Mouse (Mus musculus) splenic B cell, adult 2 months (primary cell): Measurements from ENCODE around the gene Nhej1.

Experiments used
- DNase-seq: peaks from one replicate; pipeline ENCODE4 v3.0.0-alpha.2; 2011; ENCODE audit warnings: low read depth, low spot score
- H3K27me3 ChIP-seq: 2 replicates; pipeline ENCODE4 v1.6.1; 2012; ENCODE audit warnings: mild to moderate bottlenecking, low read length, moderate library complexity, mixed read lengths; ENCODE audit not compliant: control insufficient read depth, poor library complexity, insufficient read depth, severe bottlenecking
- H3K36me3 ChIP-seq: 2 replicates; pipeline ENCODE4 v1.6.1; 2012; ENCODE audit warnings: mild to moderate bottlenecking, low read length, moderate library complexity, mixed read lengths; ENCODE audit not compliant: control insufficient read depth, poor library complexity, insufficient read depth, severe bottlenecking

Nhej1 gene

DNA sequence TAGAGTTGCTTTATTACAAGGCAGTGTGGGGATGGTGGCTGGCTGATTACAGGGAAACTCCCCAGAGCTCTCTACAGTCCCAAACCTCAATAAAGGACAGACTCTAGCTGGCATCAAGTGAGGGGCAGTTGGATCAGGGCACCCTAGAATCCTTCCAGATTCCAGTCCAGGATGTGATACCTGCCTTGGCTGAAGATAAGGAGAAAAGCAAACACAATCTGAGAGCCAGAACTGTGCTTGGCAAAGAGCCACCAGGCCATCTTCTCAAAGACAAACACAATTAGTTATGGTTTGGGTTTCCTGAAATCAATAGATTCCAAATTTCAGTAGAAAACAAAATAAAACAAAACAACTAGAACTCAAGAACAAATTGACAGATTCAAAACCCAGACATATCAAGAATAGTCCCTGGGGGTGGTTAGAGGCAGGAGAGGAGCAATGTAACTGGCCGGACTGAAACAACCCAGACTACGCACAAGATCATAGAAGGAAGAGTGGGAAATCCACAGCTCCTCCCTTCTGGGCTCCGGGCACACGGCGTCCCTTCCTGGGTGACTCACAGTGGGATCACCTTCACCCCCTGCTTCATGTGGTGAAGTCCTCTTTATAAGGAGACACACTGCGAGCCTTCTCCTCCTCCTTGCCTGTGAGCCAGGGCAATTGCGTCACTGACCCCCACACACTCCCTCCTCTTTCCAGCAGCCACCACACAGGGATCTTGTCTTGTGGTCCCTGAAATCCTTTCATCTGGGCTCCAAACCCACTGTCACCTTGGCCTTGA is 100.4 kb downstream of the Nhej1 start:
- DNase-seq, result no peak
- H3K27me3 ChIP-seq, result no peaks in the 10 kb centered on the region
- H3K36me3 ChIP-seq, result no peaks in the 10 kb centered on the region

DNA sequence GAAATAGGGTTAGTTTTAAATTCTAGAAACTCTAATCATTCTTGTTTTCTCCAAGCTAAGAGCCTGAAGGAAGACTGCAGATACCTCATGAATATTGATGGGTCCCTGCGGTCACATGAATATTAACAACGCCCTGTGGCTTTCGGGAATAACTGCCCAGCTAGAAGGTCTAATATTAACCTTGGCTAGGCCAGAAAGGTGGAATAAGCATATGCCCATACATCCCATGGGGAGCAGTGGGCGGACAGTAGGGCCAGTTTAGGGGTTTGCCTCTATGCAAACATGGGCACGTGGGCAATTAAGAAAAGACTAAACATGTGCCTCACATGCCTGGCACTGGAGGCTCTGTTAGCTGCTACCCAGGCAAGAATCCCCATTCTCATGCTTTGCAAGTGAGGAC is 102.8 kb downstream of the Nhej1 start:
- no peak for DNase-seq
- Histone ChIP-seq H3K27me3 (no peaks in the 10 kb centered on the region), H3K36me3 (no peaks in the 10 kb centered on the region)

DNA sequence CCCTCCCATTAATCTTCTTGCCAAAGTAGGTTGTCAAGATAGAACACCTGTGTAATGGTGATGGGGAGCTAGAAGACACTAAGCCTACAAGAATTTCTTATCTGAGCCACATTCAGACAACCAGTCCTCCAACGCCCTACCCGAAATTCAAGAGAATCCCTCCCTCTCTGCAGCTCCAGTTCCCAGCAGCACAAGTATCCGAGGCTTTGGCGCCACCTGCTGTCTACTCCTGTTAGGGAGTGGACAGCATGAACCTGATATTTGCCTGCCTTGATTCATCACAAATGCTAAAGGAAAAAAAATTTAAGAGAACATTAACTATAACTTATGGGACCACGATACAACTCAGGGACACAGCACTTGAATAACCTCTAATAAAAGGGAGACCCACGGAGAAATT is 108.2 kb downstream of the Nhej1 start:
- DNase-seq, result peak; percentile 70

DNA sequence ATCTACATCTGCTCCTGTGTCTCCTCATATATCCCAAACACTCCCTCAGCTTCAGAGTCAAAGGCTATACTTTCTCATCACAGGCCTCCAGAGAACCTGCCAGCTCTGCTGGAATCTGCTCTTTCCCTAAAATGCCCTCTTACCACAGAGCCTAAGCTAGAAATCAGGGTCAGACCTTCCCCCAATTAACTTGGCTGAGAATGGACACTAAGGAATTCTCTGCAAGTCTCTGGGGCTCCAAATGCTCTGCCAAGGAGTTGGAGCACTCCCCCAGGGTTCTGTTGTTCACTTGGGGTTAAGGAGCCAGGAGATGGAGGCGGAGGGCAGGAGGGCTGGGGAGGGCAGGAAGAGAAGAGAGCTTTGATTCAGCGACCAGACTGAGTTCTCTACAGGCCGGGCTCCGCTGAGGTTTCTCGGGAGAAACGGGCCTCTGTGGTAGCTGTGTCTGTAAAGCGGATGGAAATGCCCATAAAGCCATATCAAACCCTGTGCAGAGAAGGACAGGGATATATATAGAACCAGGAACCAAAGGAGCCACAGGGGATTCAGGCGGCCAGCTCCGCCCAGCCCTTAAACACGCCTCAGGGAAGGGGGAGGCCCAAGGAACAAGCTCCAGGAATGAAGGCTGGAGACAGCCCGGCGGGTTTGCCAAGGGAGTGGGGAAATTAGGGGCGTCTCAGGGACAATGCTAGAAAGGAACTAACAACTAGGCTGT is 109.3 kb downstream of the Nhej1 start:
- DNase-seq, result no peak
- H3K36me3 ChIP-seq, result no peaks in the 10 kb centered on the region
- no peaks in the 10 kb centered on the region for H3K27me3 ChIP-seq

More for the DNA sequence above, 108.2 kb downstream of the Nhej1 start:
- Histone ChIP-seq H3K36me3 (no peaks in the 10 kb centered on the region), H3K27me3 (no peaks in the 10 kb centered on the region)

DNA sequence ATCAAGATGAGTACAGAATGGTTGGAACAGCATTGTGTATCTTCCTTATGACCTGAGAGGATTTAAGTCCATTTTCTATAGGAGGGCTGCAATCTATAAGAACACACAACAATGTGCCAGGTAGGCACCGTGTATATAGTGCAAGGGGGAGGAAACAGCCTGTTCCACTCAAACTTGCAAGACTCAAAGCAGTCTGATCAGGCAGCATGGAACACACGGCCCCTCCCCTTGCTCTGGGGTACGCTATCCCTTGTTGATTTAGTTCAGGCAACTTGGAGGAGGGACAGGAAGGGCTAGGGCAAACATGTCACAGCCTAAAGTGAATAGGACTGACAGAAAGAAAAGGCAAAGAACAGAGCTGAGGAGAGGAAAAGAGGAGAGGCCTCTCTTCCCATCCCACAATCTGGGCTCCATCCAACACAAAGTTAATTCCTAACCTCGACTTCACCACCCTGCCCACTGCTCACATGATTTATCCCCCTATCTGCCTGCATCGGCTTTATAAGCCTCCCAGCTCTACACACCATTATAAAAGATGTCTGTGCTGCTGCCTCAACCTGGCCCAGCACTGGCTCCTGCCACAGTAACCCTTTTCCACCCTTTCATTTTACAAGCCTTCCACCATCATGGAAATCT is 110.7 kb downstream of the Nhej1 start:
- Histone ChIP-seq H3K36me3 (no peaks in the 10 kb centered on the region), H3K27me3 (no peaks in the 10 kb centered on the region)
- no peak for DNase-seq

DNA sequence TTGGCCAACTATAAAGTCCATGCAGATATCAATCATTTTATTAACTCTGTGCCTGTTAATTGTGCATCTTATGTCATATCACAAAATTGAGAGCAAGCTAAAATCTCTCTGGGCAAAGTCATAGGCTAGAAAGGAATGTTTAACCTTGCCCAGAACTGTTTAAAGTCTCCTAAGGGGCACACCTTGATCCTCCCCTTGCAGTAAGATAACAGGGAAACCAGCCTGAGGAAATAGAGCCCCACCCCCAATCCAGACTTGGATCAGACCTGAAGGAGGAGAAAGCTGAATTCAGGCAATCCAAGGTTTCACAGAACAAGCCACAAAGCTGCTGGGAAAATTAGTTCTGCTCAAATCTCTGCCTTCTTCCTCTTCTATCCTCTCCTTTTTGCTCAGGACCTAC is 114.2 kb downstream of the Nhej1 start:
- no peak for DNase-seq
- H3K36me3 ChIP-seq, result no peaks in the 10 kb centered on the region
- H3K27me3 ChIP-seq, result no peaks in the 10 kb centered on the region

DNA sequence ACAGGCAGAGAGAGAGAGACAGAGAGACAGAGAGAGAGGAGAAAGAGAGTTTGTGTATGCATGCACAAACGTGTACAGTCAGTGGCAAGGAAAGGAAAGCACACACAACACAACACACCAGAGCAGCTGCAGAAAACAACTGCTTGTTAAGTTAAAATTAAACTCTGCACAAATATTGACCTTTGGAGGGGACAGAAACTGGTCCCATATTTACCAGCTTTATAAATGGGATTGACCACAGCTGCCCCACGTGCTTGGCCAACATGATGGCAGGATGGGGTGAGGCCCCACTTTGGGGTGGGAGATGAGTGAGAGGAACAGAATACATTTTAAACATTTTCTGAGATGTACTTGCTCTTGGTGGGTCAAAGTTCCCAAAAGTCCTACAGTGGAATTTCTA is 114.8 kb downstream of the Nhej1 start:
- Histone ChIP-seq H3K36me3 (no peaks in the 10 kb centered on the region), H3K27me3 (no peaks in the 10 kb centered on the region)
- DNase-seq, result no peak

DNA sequence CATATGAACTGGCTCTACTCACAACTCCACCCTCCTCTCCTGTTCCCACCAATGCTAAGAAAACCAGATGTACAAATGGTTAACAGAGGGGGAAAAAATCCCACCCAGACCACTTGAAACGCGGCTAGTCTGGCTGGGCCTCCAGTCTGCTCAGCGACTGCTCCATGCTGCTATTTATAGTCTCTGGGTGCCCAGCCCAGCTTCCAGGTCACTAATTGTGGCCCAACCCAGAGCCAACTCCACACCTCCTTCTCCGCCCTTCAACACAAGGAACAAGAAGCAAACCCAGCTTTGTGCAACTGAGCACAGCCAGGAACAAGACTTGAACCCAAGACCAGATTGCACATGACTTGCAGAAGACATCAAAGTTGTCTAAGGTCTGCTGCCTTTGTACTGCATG is 119.0 kb downstream of the Nhej1 start:
- H3K27me3 ChIP-seq, result no peaks in the 10 kb centered on the region
- DNase-seq, result no peak
- no peaks in the 10 kb centered on the region for H3K36me3 ChIP-seq

DNA sequence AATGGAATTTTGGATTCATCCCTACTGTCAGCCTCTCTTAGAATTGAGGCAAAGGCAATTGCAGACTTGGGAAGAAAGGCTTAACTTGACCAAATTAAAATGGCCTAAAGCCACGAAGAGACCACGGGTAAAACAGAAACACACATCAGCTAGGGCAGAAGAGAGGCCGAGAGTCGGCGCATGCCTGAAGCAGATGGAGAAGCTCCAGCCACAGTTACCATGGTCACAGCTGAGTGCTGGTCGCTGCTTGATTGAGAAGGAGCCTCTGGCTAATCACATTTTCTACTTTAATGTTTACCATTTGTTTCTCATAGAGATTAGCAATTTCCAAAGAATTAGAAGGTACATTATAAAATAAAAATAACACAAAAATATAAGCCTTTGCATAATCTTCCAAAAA is 123.8 kb downstream of the Nhej1 start:
- Histone ChIP-seq H3K27me3 (no peaks in the 10 kb centered on the region), H3K36me3 (no peaks in the 10 kb centered on the region)

DNA sequence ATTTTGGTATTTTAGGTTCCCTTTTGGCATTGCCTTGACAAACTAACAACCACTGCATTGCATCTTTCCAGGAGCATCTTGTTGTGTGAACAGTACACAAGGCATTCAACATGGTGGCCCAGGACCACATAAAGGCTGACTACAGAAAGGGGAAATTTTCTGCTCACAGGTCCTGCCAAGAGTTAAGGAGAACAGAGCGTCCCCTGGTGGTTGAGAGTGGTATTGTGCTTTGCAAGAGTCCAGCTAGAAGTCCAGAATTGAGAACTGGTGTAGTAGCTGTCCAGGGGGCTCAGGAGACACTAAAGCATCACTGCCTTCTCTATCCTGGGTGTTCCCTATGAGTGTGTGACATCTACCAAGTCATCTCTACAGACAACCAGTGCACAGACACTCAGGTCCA is 124.5 kb downstream of the Nhej1 start:
- no peaks in the 10 kb centered on the region for H3K36me3 ChIP-seq
- H3K27me3 ChIP-seq, result no peaks in the 10 kb centered on the region
- peak; percentile 53 for DNase-seq

More for the DNA sequence above, 123.8 kb downstream of the Nhej1 start:
- DNase-seq, result no peak

DNA sequence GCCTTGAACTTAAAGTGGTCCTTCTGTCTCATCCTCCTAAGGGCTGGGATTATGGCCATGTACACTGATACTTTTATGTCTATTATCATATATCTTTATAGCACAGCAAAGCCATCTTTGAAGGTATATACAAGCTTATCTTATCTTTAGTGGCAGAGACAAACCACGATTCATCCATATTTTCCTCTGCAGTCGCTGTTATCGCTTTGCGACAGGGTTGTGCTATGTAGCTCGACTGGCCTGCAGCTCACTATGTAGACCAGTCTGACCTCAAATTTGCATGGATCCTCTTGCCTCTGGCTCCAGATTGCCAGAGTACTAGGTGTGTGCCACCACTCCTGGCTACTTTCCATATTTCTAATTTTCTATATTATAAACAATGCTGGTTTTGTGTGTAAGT is 125.8 kb downstream of the Nhej1 start:
- Histone ChIP-seq H3K36me3 (no peaks in the 10 kb centered on the region), H3K27me3 (no peaks in the 10 kb centered on the region)
- no peak for DNase-seq

DNA sequence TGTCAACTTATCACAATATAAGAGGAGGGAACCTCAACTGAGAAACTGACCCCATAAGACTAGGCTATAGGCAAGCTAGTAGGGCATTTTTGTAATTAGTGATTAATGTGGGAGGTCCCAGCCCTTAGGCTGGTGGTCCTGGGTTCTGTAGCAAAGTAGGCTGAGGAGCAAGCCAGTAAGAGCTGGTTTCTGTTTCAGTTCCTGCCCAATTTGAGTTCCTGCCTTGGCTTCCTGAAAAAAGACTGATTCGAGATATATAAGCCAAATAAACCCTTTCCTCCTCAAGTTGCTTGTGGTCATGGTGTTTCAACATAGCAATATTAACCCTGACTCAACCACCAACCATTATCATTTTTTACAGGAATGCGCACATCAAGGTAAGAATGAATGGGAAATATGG is 127.8 kb downstream of the Nhej1 start:
- Histone ChIP-seq H3K27me3 (no peaks in the 10 kb centered on the region), H3K36me3 (no peaks in the 10 kb centered on the region)
- DNase-seq, result no peak

DNA sequence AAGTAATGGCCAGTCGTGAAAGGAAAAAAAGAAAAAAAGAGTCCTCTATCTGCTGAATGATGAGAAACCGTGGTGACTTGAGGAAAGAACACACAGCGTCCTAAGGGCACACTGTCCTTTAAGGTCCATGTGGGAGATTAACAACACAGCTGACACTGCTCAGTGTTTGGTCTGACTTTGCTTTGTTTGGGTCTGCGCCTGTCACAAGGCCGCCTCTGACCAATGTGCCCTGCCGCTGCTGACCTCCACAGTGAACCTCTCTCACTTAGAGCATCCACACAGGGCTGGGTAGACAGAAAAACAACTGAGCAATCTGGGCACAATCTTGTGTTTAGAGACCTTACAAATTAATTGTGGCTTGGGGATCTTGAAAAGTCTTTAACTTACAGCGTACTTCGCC is 148.0 kb downstream of the Nhej1 start:
- Histone ChIP-seq H3K27me3 (no peaks in the 10 kb centered on the region), H3K36me3 (no peaks in the 10 kb centered on the region)
- DNase-seq, result no peak

DNA sequence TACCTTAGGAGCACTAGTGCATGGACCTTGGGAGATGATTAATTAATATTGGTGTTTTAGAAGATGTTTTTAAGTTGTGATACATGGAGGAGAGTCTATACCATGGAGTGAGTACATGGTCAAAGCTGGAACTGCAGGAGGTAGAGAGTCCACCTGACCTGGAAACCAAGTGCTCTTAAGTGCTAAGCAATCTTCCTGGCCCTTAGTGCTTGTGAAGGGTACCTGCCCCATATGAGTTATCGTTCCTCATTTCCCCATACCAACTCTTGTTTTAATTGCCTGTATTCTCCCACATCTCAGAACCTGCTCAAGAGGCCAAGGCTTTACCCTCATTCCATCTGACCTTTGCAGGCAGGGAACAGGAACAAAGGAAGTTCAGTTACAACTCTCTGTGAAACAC is 149.1 kb downstream of the Nhej1 start:
- DNase-seq, result no peak
- Histone ChIP-seq H3K36me3 (no peaks in the 10 kb centered on the region), H3K27me3 (no peaks in the 10 kb centered on the region)

DNA sequence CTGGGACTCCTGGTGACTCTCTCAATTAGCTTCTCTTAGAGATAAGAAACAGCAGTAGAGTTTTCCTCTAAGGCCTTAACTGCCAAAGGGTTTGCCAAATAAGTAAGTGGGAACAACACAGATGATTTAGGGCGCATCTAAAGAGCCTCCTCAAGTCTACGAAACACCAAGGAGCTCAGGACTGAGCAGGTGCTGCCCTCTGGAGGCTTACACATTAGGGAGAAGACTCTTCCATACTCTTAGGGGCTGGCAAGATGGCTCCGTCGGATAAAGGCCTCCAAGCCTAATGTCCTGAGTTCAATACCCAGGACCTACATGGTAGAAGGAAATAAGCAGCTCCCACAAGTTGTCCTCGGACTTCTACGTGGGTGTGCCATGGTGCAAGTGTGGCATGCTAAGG is 151.4 kb downstream of the Nhej1 start:
- H3K27me3 ChIP-seq, result no peaks in the 10 kb centered on the region
- no peaks in the 10 kb centered on the region for H3K36me3 ChIP-seq
- no peak for DNase-seq
